ENCODE assay signal across 8 mouse cellular contexts in genomic region chr1:16798292-16798691, GRCm38 (mm10).
DNase-seq lines count a peak whose midpoint lies in the region; ATAC-seq and TF ChIP-seq lines count a peak whose summit lies in the region.

No protein-coding gene starts in this region.

- no peaks in the 10 kb centered on the region for H3K36me3 ChIP-seq in CH12.LX (replicated peaks in 1 of 2; ENCODE audit: control insufficient read depth in 1 of 2, insufficient read depth in 1 of 2, low read length in 1 of 2)
- no peaks in the 10 kb centered on the region for H3K36me3 ChIP-seq in forebrain, embryonic 14.5 days (ENCODE audit: control insufficient read depth, insufficient read depth, low read length)
- H3K36me3 ChIP-seq in hindbrain, embryonic 10.5 days: no peaks in the 10 kb centered on the region
- no peaks in the 10 kb centered on the region for H3K36me3 ChIP-seq in lung, embryonic 15.5 days

- WGBS in forebrain, embryonic 14.5 days: 76% methylated on average over 6 of the region's 6 CpGs
- WGBS in hindbrain, embryonic 10.5 days: 76% methylated on average over 6 of the region's 6 CpGs
- WGBS in lung, embryonic 15.5 days: 73% methylated on average over 6 of the region's 6 CpGs

- H3K9me3 ChIP-seq in CH12.LX (replicated peaks; ENCODE audit: low read length): no peaks in the 10 kb centered on the region
- H3K9me3 ChIP-seq in forebrain, embryonic 14.5 days (replicated peaks; ENCODE audit: control insufficient read depth, low read length): no peaks in the 10 kb centered on the region
- H3K9me3 ChIP-seq in hindbrain, embryonic 10.5 days: no peaks in the 10 kb centered on the region
- H3K9me3 ChIP-seq in lung, embryonic 15.5 days: no peaks in the 10 kb centered on the region

- H3K79me2 ChIP-seq in CH12.LX (replicated peaks; ENCODE audit: control insufficient read depth, extremely low read depth, insufficient read depth, poor library complexity, severe bottlenecking): no peaks in the 10 kb centered on the region

- TF ChIP-seq POLR2A in CH12.LX (IDR thresholded peaks at IDR 0.05; ENCODE audit: low read depth, low read length): no peak

- TF ChIP-seq EP300 in CH12.LX (IDR thresholded peaks at IDR 0.05; ENCODE audit: low read length): no peak

- peak; percentile 78 for TF ChIP-seq CTCF in CH12.LX (conservative IDR thresholded peaks at IDR 0.05 in 1 of 2, IDR thresholded peaks at IDR 0.05 in 1 of 2; ENCODE audit: low read depth in 2 of 2, low read length in 2 of 2)

- peak overlapping the region; percentile 30; the same call in 1 of the 2 replicates for H3K4me2 ChIP-seq in CH12.LX (ENCODE audit: insufficient read depth, low read depth, poor library complexity, severe bottlenecking)
- H3K4me2 ChIP-seq in forebrain, embryonic 14.5 days (ENCODE audit: low read length): no peak overlapping the region
- H3K4me2 ChIP-seq in lung, embryonic 15.5 days: no peak overlapping the region

- dilution Hi-C loops in CH12.LX (cut with MboI; ENCODE audit: extremely low pct_ligation_motif_present, extremely low pct_unique_long_range_greater_than_20kb, low sequenced_read_pairs): no loop called here

- H3K4me3 ChIP-seq in CH12.LX (replicated peaks in 1 of 3; ENCODE audit: low read depth in 2 of 3, low read length in 2 of 3, poor library complexity in 1 of 3): no peak overlapping the region
- no peak overlapping the region for H3K4me3 ChIP-seq in forebrain, embryonic 14.5 days (ENCODE audit: low read depth, low read length)
- no peak overlapping the region for H3K4me3 ChIP-seq in hindbrain, embryonic 10.5 days
- H3K4me3 ChIP-seq in lung, embryonic 15.5 days: no peak overlapping the region

- DNase-seq in CH12.LX (ENCODE audit: extremely low read depth): peak; percentile 71
- DNase-seq in c-Kit-positive CD71-negative TER-119-negative erythroid progenitor cells, embryonic 14.5 days (ENCODE audit: low read depth): peak; percentile 42
- DNase-seq in forebrain, embryonic 14.5 days (ENCODE audit: low spot score): peak; percentile 67
- peak; percentile 69 for DNase-seq in hindbrain, embryonic 10.5 days (ENCODE audit: low spot score)
- DNase-seq in layer of hippocampus, adult 8-10 months (ENCODE audit: low spot score in 2 of 2): peak; percentile 47 to 88
- DNase-seq in ovary, postnatal 14 days (ENCODE audit: low spot score): peak; percentile 74
- DNase-seq in thymus, postnatal 14 days: peak; percentile 36

- peaks cover 0 to 19% of the 10 kb centered on the region in 2 experiments; a peak in 2 of 4 replicates for H3K4me1 ChIP-seq in CH12.LX (ENCODE audit: control insufficient read depth in 1 of 2, insufficient read depth in 2 of 2)
- no peaks in the 10 kb centered on the region for H3K4me1 ChIP-seq in forebrain, embryonic 14.5 days (ENCODE audit: control insufficient read depth, insufficient read depth, low read length)
- no peaks in the 10 kb centered on the region for H3K4me1 ChIP-seq in hindbrain, embryonic 10.5 days (replicated peaks)
- H3K4me1 ChIP-seq in lung, embryonic 15.5 days: no peaks in the 10 kb centered on the region

- in situ Hi-C loops in CH12.LX (cut with MboI; ENCODE audit: low pct_ligation_motif_present, low pct_unique_long_range_greater_than_20kb, low sequenced_read_pairs): loop anchor here (10.0 kb wide), 1 partner anchor 327 kb away; no protein-coding TSS in a partner anchor

- H3K27me3 ChIP-seq in CH12.LX (replicated peaks): no peaks in the 10 kb centered on the region
- H3K27me3 ChIP-seq in forebrain, embryonic 14.5 days (replicated peaks; ENCODE audit: control insufficient read depth, insufficient read depth, low read length): no peaks in the 10 kb centered on the region
- no peaks in the 10 kb centered on the region for H3K27me3 ChIP-seq in hindbrain, embryonic 10.5 days (ENCODE audit: insufficient read depth, poor library complexity, severe bottlenecking)
- no peaks in the 10 kb centered on the region for H3K27me3 ChIP-seq in lung, embryonic 15.5 days

- H3K27ac ChIP-seq in CH12.LX (ENCODE audit: insufficient read depth, low read depth): no peak overlapping the region
- no peak overlapping the region for H3K27ac ChIP-seq in forebrain, embryonic 14.5 days (ENCODE audit: low read depth, low read length)
- H3K27ac ChIP-seq in hindbrain, embryonic 10.5 days: no peak overlapping the region
- H3K27ac ChIP-seq in lung, embryonic 15.5 days: no peak overlapping the region

- H3K9ac ChIP-seq in CH12.LX (ENCODE audit: insufficient read depth, low read depth): no peak overlapping the region
- no peak overlapping the region for H3K9ac ChIP-seq in forebrain, embryonic 14.5 days (ENCODE audit: low read length)
- H3K9ac ChIP-seq in lung, embryonic 15.5 days: no peak overlapping the region

- peak; percentile 79 for ATAC-seq in forebrain, embryonic 14.5 days
- peak; percentile 55; the same call in 1 of the 2 replicates for ATAC-seq in lung, embryonic 15.5 days (ENCODE audit: borderline replicate concordance, extremely low read depth, low FRiP score, low TSS enrichment)

- peak; percentile 80 for TF ChIP-seq RAD21 in CH12.LX (IDR thresholded peaks at IDR 0.05; ENCODE audit: low read depth, low read length)

TF ChIP-seq in CH12.LX, 34 proteins besides CTCF, POLR2A, EP300 and RAD21:
- TF ChIP-seq JUND (conservative IDR thresholded peaks at IDR 0.05; ENCODE audit: low read depth, low read length): no peak
- no peak for TF ChIP-seq MAFK (IDR thresholded peaks at IDR 0.05; ENCODE audit: insufficient replicate concordance, low read length)
- TF ChIP-seq ZNF384 (IDR thresholded peaks at IDR 0.05; ENCODE audit: low read depth, low read length): no peak
- no peak for TF ChIP-seq SIN3A (IDR thresholded peaks at IDR 0.05; ENCODE audit: low read length)
- no peak for TF ChIP-seq POLR2AphosphoS2 (IDR thresholded peaks at IDR 0.05; ENCODE audit: low read depth, low read length)
- TF ChIP-seq IRF4 (IDR thresholded peaks at IDR 0.05; ENCODE audit: low read depth, low read length): peak; percentile 38
- TF ChIP-seq KAT2A (IDR thresholded peaks at IDR 0.05; ENCODE audit: insufficient replicate concordance, low read length): no peak
- TF ChIP-seq MEF2A (IDR thresholded peaks at IDR 0.05; ENCODE audit: borderline replicate concordance, low read depth, low read length): no peak
- no peak for TF ChIP-seq ZKSCAN1 (IDR thresholded peaks at IDR 0.05; ENCODE audit: borderline replicate concordance, low read depth, low read length)
- 0 out of 2 replicates have a peak, but pooled peaks have one; percentile 8 for TF ChIP-seq TCF12 (IDR thresholded peaks at IDR 0.05; ENCODE audit: low read depth, low read length)
- TF ChIP-seq HCFC1 (IDR thresholded peaks at IDR 0.05; ENCODE audit: low read depth, low read length): no peak
- TF ChIP-seq TBP (conservative IDR thresholded peaks at IDR 0.05; ENCODE audit: low read depth, low read length): no peak
- TF ChIP-seq MAX (IDR thresholded peaks at IDR 0.05; ENCODE audit: low read length): no peak
- TF ChIP-seq USF2 (conservative IDR thresholded peaks at IDR 0.05; ENCODE audit: low read depth, low read length): no peak
- TF ChIP-seq ELF1 (IDR thresholded peaks at IDR 0.05; ENCODE audit: low read depth, low read length): peak; percentile 72
- TF ChIP-seq SMC3 (IDR thresholded peaks at IDR 0.05; ENCODE audit: low read depth, low read length): peak; percentile 84
- TF ChIP-seq ETS1 (conservative IDR thresholded peaks at IDR 0.05; ENCODE audit: low read depth, low read length): no peak
- TF ChIP-seq ZMIZ1 (IDR thresholded peaks at IDR 0.05; ENCODE audit: low read depth, low read length): no peak
- no peak for TF ChIP-seq NRF1 (IDR thresholded peaks at IDR 0.05; ENCODE audit: low read depth, low read length)
- TF ChIP-seq USF1 (IDR thresholded peaks at IDR 0.05; ENCODE audit: low read depth, low read length): no peak
- TF ChIP-seq PAX5 (IDR thresholded peaks at IDR 0.05; ENCODE audit: low read length): no peak
- TF ChIP-seq CHD2 (IDR thresholded peaks at IDR 0.05; ENCODE audit: low read length): no peak
- no peak for TF ChIP-seq MXI1 (IDR thresholded peaks at IDR 0.05; ENCODE audit: low read depth, low read length)
- TF ChIP-seq UBTF (IDR thresholded peaks at IDR 0.05; ENCODE audit: low read depth, low read length): no peak
- peak; percentile 61; the same call in 1 of the 2 replicates for TF ChIP-seq ZC3H11A (IDR thresholded peaks at IDR 0.05; ENCODE audit: low read depth, low read length)
- TF ChIP-seq MAZ (IDR thresholded peaks at IDR 0.05; ENCODE audit: low read depth, low read length): no peak
- TF ChIP-seq JUN (IDR thresholded peaks at IDR 0.05; ENCODE audit: insufficient read depth, low read depth, low read length): no peak
- peak; percentile 35; the same call in 1 of the 2 replicates for TF ChIP-seq NELFE (IDR thresholded peaks at IDR 0.05; ENCODE audit: low read depth, low read length)
- no peak for TF ChIP-seq E2F4 (IDR thresholded peaks at IDR 0.05; ENCODE audit: insufficient replicate concordance, low read depth, low read length)
- no peak for TF ChIP-seq BHLHE40 (IDR thresholded peaks at IDR 0.05; ENCODE audit: low read depth, low read length)
- TF ChIP-seq MYC (IDR thresholded peaks at IDR 0.05; ENCODE audit: low read depth, low read length): no peak
- no peak for TF ChIP-seq GABPA (IDR thresholded peaks at IDR 0.05; ENCODE audit: insufficient replicate concordance, low read depth, low read length)
- TF ChIP-seq CHD1 (IDR thresholded peaks at IDR 0.05; ENCODE audit: low read depth, low read length): no peak
- TF ChIP-seq RCOR1 (conservative IDR thresholded peaks at IDR 0.05; ENCODE audit: low read depth, low read length): no peak
